Mouse (Mus musculus) inflammation-experienced regulatory T-cells, adult 6 months (primary cell): ENCODE results near the gene Actl6b. TPM values are rescaled to one million over a fixed set of nuclear protein-coding genes. Genes with fewer than 3 reads are reported as not detected.

Experiments
- ATAC-seq: one replicate; pipeline ENCODE4 v1.8.0; 2017
- polyA plus RNA-seq, 3 experiments: library from polyadenylated mRNA; unstranded; fragments of 100-300 nt; shearing (Covaris generic); gene quantifications; one replicate each; pipeline ENCODE4 v1.2.1; 2017

Actl6b gene
- polyA plus RNA-seq, 3 experiments from 2014 or later = not detected

DNA sequence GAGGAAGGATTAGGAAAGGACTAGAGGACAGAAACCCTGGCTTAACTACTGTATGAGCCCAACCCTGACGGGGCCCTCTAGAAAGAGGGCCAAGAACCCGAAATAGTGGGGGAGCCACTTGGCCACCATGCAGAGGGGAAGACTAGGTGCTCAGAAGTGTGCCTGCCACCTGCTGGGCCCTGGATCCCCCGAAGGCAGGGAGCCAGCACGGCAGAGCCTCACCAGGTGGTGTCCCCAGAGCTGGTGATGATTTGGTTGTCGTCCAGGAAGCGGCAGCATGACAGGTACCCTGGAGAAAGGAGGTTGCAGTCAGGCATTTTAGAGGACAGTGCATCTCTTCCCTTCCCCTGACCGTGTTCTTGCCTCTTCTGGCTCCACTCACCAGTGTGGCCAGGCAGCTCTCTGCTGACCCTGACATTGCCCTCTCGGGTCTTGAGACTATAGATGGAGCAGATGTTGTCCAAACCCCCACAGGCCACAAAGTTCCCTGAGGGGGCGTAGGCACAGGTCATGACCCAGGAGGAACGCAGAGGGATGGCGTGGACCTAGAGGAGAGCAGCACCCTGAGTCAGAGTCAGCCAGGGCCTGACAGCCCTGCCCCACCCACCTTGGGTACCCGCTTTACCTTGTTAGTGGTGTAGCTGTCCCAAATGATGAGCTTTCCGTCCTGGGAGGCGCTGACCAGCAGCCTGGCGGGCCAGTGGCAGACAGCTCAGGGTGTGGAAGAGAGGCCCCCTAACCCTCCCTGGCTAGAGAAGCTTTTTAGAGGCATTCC is 23.9 kb upstream of the Actl6b start:
- ATAC-seq = no peak

- ATAC-seq = no peak
These were observed 23.2 kb upstream of the Actl6b start for GRCm38 (mm10) chr5:137530075-137530474.

GRCm38 (mm10) chr5:137530588-137531413 is 22.5 kb upstream of the Actl6b start:
- ATAC-seq = peak; percentile 44

DNA sequence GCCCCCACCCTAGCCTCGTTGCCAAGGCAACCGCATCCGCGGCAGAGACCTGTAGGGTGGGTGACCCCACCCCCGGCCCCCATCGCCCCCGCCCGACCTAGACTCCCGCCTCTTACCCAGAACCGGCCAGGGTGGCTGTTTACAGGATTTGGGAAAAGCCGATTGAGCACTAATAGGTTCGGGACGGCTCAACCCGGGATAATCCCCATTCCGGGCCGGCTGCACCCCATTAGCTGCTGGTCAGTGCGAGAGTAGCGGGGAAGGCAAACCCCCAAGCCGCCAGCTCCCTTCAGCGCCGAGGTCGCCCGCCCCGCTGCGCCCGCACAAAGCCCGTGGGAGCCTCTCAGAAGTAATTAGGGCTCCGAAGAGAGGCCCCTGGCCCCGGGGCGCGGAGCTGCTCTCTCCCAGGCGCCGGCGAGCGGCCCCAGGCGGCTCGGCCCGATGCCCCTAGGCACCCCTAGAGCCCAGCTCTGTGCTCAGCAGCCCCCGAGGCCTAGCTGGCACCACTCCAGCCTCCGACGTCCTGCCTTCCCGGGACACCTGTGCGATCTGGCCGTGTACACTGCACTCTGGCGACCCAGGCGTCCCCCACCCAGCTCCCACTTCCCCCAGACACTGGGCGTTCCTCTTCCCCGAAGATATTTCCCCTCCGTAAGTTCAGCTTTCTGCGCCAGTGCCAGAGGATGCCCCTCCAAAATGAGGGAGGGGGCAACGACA is 21.7 kb upstream of the Actl6b start:
- no peak for ATAC-seq

GRCm38 (mm10) chr5:137532131-137532807 is 21.0 kb upstream of the Actl6b start:
- ATAC-seq = no peak

DNA sequence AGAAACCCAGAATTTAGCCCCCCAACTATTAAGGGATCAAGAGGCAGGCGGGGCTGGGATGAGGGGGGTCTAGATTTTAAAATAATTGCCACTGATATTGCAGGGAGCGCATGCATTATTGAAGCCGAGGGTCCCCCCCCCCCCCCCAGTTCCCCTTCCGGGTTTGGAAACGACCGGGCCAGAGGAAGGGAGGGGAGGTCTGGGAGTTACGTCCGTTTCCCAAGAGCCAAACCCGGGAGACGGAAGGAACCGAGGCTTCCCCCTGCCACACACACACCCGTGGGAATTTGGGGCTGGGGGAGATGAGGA is 20.6 kb upstream of the Actl6b start:
- no peak for ATAC-seq

DNA sequence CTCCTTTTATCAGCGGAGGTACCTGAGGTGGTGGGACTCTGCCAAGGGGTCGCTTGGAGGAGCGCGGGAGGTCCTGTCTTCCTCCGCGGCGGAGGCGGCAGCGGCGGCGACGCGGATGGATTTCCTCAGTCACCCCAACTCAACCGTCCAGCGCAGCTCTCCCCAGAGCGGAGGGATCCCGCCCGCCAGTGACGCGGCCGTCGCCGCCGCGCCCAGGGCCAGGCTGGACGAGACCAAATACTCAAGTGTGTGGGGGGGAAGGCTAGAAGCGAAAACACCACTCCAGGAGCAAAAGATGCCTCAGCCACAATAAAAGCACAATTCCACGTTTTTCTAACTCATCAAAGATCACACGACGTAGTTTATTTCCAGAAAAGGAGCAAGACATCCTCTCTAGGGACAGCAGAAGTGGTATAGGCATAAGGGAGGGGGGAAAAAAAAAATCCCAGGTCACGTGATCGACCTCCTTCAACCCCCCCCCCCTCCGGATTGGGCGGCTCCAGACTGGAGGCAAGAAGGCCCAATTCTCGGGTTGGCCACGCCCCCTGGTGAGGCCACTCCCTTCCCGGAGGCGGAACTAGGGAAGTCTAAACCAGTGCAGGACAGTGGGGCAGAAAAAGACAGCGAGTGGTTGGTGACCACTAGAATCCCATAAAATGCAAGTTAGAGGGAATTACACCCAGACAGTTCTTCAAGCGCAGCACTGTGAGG is 20.0 kb upstream of the Actl6b start, which contains the start of the genes Epo and Gnb2:
Gene Epo (minus strand): TSS at position 126 of the 711 bp plus-strand sequence.
Gene Gnb2 (minus strand): TSS at position 394 of the 711 bp plus-strand sequence.
- peak; percentile 70 for ATAC-seq

- no peak for ATAC-seq
These were observed 18.6 kb upstream of the Actl6b start for GRCm38 (mm10) chr5:137534762-137535161.

DNA sequence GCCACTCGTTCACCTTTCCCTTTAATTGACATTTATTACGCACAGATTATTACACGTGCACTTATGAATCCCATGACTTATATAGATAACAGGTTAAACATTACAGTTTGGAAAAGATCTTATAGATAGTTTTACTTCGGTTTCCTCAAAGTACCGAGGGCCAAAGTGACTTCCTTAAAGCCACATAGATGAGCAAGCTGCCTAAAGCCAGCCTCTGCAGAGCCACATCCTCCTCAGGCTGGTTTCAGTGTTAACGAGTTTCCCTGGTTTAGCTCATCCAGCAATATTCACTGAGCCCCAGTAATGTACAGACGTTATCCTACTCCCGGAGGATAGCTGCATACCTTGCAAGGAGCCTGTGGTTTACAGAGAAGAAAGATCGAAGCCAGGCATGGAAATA is 18.0 kb upstream of the Actl6b start:
- ATAC-seq = no peak

DNA sequence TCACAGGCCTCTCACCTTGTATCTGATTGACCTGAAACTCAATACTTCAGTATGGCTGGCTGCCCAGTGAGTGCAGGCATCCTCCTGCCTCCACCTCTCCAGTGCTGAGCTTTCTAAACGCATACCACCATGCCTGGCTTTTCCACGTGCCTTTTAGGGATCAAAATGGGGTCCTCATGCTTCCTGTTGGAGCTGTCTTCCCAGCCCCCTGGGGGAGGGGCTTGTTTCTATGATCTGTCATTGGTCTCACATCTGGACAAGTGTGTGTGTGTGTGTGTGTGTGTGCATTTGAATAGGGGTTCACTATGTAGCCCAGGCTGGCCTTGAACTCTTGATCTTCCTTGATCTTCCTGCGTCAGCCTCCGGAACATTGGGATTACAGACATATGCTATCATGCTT is 15.9 kb upstream of the Actl6b start:
- no peak for ATAC-seq

GRCm38 (mm10) chr5:137539291-137539801 is 14.0 kb upstream of the Actl6b start:
- ATAC-seq = no peak

DNA sequence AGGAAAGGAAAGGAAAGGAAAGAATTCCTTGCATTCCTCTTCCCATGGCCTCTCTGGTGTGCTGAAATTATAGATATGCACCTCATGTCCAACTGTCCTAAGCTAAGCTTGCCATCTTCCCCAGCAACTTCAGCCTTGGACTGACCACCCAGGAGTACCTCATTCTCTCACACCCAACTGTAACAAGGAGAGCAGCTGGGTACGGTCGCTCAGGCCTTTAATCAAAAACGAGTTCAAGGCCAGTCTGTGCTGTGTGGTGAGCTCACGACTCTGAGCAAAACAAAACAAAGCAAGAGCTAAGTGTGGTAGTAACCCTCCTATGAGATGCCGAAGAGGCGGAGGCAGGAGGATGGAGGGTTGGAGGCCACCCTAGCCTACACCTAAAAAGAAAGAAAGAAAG is 12.3 kb upstream of the Actl6b start:
- ATAC-seq = no peak

DNA sequence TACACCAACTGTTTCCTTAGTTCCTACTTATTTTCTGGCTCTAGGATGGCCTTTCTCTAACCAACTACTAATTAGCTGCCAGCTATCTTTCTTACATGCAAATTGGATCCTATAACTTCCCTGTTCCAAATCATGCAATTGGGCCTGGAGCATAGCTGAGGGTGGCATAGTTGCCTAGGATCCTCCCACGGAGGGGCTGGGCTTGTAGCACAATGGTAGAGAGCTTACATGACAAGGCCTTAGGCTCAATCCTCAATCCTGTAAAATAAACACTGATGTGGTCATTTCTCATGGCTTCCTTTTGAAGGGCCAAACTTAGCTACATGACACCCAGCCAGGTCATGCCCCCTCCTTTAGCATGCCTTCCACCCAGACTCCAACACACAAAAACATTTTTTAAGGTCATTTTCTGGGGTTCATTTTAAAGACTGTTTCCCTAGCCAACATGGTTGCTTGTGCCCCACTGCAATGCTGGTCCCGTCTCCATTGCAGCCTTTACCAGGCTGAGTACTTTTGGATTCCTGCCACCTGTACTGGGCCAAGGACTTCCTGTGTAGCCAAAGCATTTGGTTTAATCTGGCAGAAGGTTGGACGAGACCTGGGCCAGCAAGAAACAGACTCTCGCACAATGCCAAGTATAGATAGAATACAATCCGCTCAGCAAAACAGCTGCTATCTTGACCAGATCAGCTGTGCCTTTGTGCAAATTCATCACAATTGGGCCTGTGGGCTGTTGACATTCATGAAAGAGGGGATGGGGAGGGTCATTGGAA is 11.4 kb upstream of the Actl6b start:
- ATAC-seq = no peak

DNA sequence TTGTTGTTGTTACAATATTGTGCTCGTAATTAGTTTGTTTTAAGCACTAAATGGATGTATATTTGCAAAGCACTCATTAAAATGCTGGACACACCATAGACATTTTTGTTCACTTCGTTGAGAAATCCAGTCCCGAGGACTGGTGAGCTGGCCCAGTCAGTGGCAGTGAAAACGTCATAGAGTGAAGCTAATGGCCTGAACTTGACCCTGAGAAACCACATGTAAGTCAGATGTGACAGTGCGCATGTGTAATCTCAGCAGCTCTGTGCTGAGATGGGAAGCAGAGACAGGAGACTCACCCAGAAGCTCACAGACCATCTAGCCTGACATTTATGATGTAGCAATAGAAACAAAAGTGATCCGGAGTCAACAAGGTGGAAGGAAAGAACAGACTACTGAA is 8.4 kb upstream of the Actl6b start:
- ATAC-seq = no peak

- no peak for ATAC-seq
These were observed 7.7 kb upstream of the Actl6b start for GRCm38 (mm10) chr5:137545596-137545995.

GRCm38 (mm10) chr5:137549840-137550239 is 3.5 kb upstream of the Actl6b start:
- no peak for ATAC-seq

- ATAC-seq = no peak
These were observed 2.2 kb upstream of the Actl6b start for GRCm38 (mm10) chr5:137551119-137551518.

- no peak for ATAC-seq
These were observed 317 bp upstream of the Actl6b start for GRCm38 (mm10) chr5:137553000-137553399.

DNA sequence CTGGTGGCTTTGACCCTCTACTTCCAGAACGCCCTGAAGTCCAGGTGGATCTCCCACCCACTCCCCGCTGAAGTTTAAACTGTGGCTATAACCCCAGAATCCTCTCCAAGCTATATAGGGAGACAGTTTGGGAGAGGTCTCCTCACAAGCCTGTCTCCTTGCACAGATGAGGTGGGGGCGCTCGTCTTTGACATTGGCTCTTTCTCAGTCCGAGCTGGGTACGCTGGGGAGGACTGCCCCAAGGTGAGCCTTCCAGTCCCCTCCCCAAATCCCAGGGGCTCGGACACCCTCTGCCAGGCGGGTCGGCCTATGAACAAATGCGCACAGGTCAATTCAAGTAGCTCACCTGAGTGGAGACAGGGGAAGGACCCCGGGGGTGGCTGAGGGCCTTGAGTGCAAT is 581 bp downstream of the Actl6b start:
- ATAC-seq = no peak

DNA sequence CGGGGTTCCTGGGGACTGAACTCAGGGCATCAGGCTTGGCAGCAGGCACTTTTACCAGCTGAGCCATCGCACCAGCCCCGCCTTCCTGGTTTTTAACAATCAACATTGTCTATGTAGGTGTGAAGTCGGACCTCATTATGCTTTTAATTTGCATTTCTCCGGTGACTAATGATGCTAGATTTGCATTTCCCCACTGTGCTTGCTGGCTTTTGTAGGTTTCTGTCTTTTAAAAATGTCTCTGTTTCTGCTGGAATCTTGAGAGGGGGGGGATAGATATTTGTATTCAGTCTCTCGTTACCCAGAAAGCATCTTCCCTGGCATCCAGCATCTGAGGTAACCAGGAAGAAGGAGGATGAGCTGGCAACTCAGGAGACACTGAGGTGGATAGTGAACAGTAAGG is 8.2 kb downstream of the Actl6b start:
- no peak for ATAC-seq

DNA sequence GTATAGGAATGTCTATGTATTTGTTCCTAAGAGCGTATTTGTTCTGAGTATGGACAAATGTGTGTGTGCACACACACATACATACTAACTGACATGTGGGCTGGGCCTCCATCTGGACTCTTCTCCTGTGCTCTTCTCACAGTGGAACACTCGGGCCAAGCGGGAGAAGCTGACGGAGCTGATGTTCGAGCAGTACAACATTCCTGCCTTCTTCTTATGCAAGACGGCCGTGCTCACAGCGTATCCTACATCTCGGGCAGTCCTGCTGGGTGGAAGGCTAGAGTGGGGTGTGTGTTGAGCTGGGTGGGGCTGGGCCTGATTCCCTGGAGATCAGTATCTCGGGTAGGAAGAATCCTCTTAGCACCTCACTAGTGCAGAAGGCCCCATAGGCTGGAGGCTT is 9.6 kb downstream of the Actl6b start:
- no peak for ATAC-seq
